Mouse (Mus musculus) myocyte (in vitro differentiated cells): ENCODE results near the gene Oxct2b. TPM values are rescaled to one million over a fixed set of nuclear protein-coding genes. Genes with fewer than 3 reads are reported as not detected.
"Not testable (repeated sequence)": the region's sequence is repeated elsewhere in the genome, so short reads cannot be mapped to it uniquely, and the experiment has no call there.

Experiments used
- H3K27me3 ChIP-seq: one replicate; pipeline ENCODE4 v1.6.1; 2011; ENCODE audit not compliant: control insufficient read depth, insufficient read depth, insufficient read length
- H3K36me3 ChIP-seq: one replicate; pipeline ENCODE4 v1.6.1; 2011; ENCODE audit not compliant: control insufficient read depth, insufficient read depth
- H3K4me2 ChIP-seq: one replicate; pipeline ENCODE4 v1.6.1; 2011; ENCODE audit warnings: low read depth, control low read depth
- H3K4me3 ChIP-seq: one replicate; pipeline ENCODE4 v1.5.1; 2011; ENCODE audit warnings: mild to moderate bottlenecking, control low read depth, moderate library complexity
- H3K79me2 ChIP-seq: one replicate; pipeline ENCODE4 v1.6.1; 2011; ENCODE audit not compliant: control insufficient read depth, insufficient read depth
- H3ac ChIP-seq: one replicate; pipeline ENCODE4 v1.6.1; 2011; ENCODE audit not compliant: control insufficient read depth, insufficient read length
- CEBPB ChIP-seq: IDR thresholded peaks from 2 replicates; pipeline ENCODE4 v1.6.1; 2011; ENCODE audit warnings: mild to moderate bottlenecking, moderate library complexity; ENCODE audit not compliant: poor library complexity, insufficient read depth, severe bottlenecking
- E2F4 ChIP-seq: IDR thresholded peaks from one replicate; pipeline ENCODE4 v1.6.1; 2011; ENCODE audit warnings: mild to moderate bottlenecking, control low read depth, moderate library complexity; ENCODE audit not compliant: insufficient read depth
- MAX ChIP-seq: IDR thresholded peaks from one replicate; pipeline ENCODE4 v1.6.1; 2011; ENCODE audit warnings: low read depth, mild to moderate bottlenecking, control low read depth
- MYOD1 ChIP-seq, 3 experiments: IDR thresholded peaks; one replicate each; pipeline ENCODE4 v1.6.1; 2011; ENCODE audit warnings: control low read depth in 2 of 3, low read depth in 2 of 3, mild to moderate bottlenecking in 2 of 3, moderate library complexity in 1 of 3; ENCODE audit not compliant: insufficient read length in 2 of 3, control insufficient read depth in 1 of 3
- MYOG ChIP-seq, 3 experiments: IDR thresholded peaks; one replicate each; pipeline ENCODE4 v1.6.1; 2011; ENCODE audit warnings: control low read depth in 2 of 3, low read depth in 2 of 3, mild to moderate bottlenecking in 2 of 3; ENCODE audit not compliant: insufficient read length in 2 of 3, control insufficient read depth in 1 of 3, insufficient read depth in 1 of 3
- POLR2A ChIP-seq: IDR thresholded peaks from one replicate; pipeline ENCODE4 v1.6.1; 2011; ENCODE audit warnings: low read depth, mild to moderate bottlenecking, control low read depth, moderate library complexity; ENCODE audit not compliant: insufficient read length
- POLR2AphosphoS2 ChIP-seq: IDR thresholded peaks from one replicate; pipeline ENCODE4 v1.6.1; 2011; ENCODE audit warnings: low read depth, control low read depth; ENCODE audit not compliant: insufficient read length
- REST ChIP-seq: IDR thresholded peaks from one replicate; pipeline ENCODE4 v1.6.1; 2011; ENCODE audit warnings: mild to moderate bottlenecking, control low read depth, moderate library complexity; ENCODE audit not compliant: insufficient read depth, insufficient read length
- SRF ChIP-seq: IDR thresholded peaks from one replicate; pipeline ENCODE4 v1.6.1; 2011; ENCODE audit warnings: low read depth; ENCODE audit not compliant: control insufficient read depth, insufficient read length
- TCF12 ChIP-seq: IDR thresholded peaks from one replicate; pipeline ENCODE4 v1.6.1; 2011; ENCODE audit warnings: mild to moderate bottlenecking, control low read depth; ENCODE audit not compliant: poor library complexity, insufficient read depth, severe bottlenecking
- TCF3 ChIP-seq: IDR thresholded peaks from one replicate; pipeline ENCODE4 v1.6.1; 2011; ENCODE audit warnings: low read depth, control low read depth; ENCODE audit not compliant: insufficient read length
- USF1 ChIP-seq: IDR thresholded peaks from one replicate; pipeline ENCODE4 v1.6.1; 2011; ENCODE audit warnings: low read depth, mild to moderate bottlenecking, control low read depth, moderate library complexity
- polyA plus RNA-seq: library from polyadenylated mRNA; unstranded; fragments of >200 nt; fragmentation: generic; extraction: Trizol; gene quantifications from one replicate; pipeline ENCODE4 v1.2.1, GENCODE M21; 2012; ENCODE audit warnings: missing spikeins

The Oxct2b gene
- polyA plus RNA-seq, 1 experiment, result not detected

DNA sequence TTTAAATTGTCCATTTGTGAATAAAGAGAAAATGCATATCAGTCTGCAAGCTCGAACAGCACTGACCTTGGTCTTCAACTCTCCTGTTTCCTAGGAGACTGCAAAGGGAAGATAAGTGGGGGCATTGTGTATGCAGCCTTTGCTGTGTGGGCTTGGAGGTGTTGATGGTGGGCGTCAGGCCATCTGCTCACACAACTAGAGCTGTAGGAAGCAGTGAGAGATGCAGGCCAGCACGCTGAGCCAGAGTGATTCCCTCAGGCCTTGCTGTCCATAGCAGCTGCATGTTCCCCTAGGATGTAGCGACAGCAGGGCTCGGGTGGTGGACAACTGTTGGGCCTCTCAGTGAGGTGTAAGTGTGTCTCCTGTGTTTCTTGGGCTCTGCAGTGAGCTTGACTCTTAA lies 36.9 kb downstream of the Oxct2b start:
- no peak overlapping the region for H3K4me3 ChIP-seq
- peaks cover 18% of the 10 kb centered on the region for H3K27me3 ChIP-seq
- H3ac ChIP-seq, result no peak overlapping the region
- TF ChIP-seq POLR2A (no peak), TCF12 (no peak), SRF (no peak), REST (no peak), MYOG (IDR thresholded peaks at IDR 0.05; ENCODE audit: control insufficient read depth in 1 of 3, insufficient read depth in 1 of 3, insufficient read length in 2 of 3, low read depth in 2 of 3) (no peak), CEBPB (no peak), TCF3 (no peak), MAX (no peak)
- H3K79me2 ChIP-seq, result no peaks in the 10 kb centered on the region
- H3K4me2 ChIP-seq, result no peak overlapping the region
- H3K36me3 ChIP-seq, result no peaks in the 10 kb centered on the region

DNA sequence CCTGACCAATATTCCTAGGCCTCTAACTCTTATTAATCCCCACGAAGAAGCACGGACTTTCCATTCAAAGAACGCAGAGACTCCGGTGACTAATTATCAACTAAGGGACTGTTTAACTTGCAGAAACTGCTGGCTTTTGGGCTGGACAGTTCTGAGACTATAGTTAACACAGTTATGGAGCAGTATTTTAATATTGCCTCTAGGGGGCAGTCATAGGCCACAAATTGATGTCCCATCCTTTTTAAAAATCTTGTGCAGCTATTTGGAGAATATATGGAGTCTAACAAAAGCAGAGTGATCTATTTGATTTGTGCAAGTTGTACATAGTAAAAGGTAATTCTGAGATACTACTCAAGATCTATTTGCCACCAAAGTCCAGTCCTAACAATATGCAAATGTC lies 38.9 kb downstream of the Oxct2b start:
- no peaks in the 10 kb centered on the region for H3K79me2 ChIP-seq
- no peak overlapping the region for H3K4me2 ChIP-seq
- no peak for TF ChIP-seq MAX
- H3K4me3 ChIP-seq, result no peak overlapping the region
- H3K27me3 ChIP-seq, result peaks cover 12% of the 10 kb centered on the region
- H3ac ChIP-seq, result no peak overlapping the region
- no peaks in the 10 kb centered on the region for H3K36me3 ChIP-seq

DNA sequence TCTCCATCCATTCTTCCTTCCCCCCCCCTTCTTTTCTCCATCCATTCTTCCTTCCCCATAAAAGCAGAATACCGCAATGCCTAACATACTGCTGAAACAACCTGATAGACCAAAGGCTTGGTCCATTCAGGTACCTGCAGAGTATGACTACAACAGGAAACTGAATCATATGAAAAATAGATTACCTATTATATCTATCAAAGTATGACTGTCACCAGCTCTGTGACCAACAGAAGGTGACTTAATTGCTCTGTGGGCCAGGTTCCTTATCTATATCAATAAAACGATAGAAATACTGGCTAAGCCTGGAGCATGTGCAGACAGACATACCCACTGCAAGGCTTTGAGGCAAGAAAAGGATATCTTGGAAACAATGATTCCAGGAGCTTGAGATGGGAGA lies 39.4 kb downstream of the Oxct2b start:
- no peaks in the 10 kb centered on the region for H3K79me2 ChIP-seq
- H3ac ChIP-seq, result no peak overlapping the region
- H3K4me2 ChIP-seq, result no peak overlapping the region
- peaks cover 16% of the 10 kb centered on the region for H3K27me3 ChIP-seq
- no peak for TF ChIP-seq CEBPB
- no peak for TF ChIP-seq MYOD1 (IDR thresholded peaks at IDR 0.05; ENCODE audit: control insufficient read depth in 1 of 3, insufficient read length in 2 of 3, low read depth in 2 of 3)
- no peak for TF ChIP-seq POLR2A
- no peak for TF ChIP-seq REST
- no peak for TF ChIP-seq TCF12
- TF ChIP-seq E2F4, result no peak
- no peak for TF ChIP-seq MYOG (IDR thresholded peaks at IDR 0.05; ENCODE audit: control insufficient read depth in 1 of 3, insufficient read depth in 1 of 3, insufficient read length in 2 of 3, low read depth in 2 of 3)
- TF ChIP-seq SRF, result no peak
- TF ChIP-seq MAX, result no peak
- TF ChIP-seq POLR2AphosphoS2, result no peak
- no peak for TF ChIP-seq TCF3
- no peak for TF ChIP-seq USF1
- H3K36me3 ChIP-seq, result no peaks in the 10 kb centered on the region
- H3K4me3 ChIP-seq, result no peak overlapping the region

DNA sequence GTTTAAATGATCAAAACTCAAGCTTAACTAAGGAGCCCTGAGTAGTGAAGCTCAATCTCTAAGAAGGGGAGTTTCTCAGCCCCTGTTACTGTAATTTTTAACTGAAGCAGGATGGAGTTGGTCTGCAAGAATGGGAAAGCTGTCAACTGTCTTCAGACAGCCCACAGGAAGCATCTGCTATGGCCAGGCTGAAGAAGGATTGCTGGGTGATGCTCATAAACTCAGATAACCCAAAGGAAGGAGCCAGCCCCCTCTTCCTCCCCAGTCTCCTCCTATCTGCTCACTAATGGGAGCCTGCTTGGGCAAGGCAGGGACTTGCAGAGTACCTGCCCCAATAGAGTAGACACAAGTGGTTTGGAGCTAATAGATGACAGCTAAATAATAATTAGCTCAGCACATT lies 39.8 kb downstream of the Oxct2b start:
- no peak overlapping the region for H3ac ChIP-seq
- H3K36me3 ChIP-seq, result no peaks in the 10 kb centered on the region
- no peak overlapping the region for H3K4me2 ChIP-seq
- H3K79me2 ChIP-seq, result no peaks in the 10 kb centered on the region
- no peak overlapping the region for H3K4me3 ChIP-seq
- H3K27me3 ChIP-seq, result peaks cover 20% of the 10 kb centered on the region
- TF ChIP-seq POLR2AphosphoS2 (no peak), SRF (no peak), MAX (no peak), MYOG (IDR thresholded peaks at IDR 0.05; ENCODE audit: control insufficient read depth in 1 of 3, insufficient read depth in 1 of 3, insufficient read length in 2 of 3, low read depth in 2 of 3) (no peak), MYOD1 (IDR thresholded peaks at IDR 0.05; ENCODE audit: control insufficient read depth in 1 of 3, insufficient read length in 2 of 3, low read depth in 2 of 3) (no peak), E2F4 (no peak), TCF12 (no peak), CEBPB (no peak), REST (no peak), USF1 (no peak), TCF3 (no peak), POLR2A (no peak)

DNA sequence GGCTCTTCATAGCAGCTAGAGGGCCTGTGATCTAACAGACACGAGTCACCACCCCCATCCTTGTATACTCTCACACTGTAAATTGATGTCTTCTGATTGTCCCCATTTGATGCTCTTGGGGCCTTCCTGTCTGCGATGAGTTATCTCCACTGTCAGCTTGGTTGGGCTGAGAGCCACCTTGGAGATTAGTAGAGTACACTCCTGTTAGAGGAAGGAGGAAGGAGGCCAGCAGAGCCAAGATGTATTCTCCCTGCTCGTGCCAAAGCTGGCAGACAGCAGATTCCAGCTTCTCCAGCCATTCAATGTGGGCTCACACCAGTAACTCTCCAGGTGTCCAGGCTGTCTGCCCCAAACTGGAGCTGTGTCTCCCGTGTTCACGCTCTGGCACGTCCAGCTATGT lies 44.5 kb downstream of the Oxct2b start:
- Histone ChIP-seq H3K79me2 (no peaks in the 10 kb centered on the region), H3K4me2 (no peak overlapping the region), H3ac (no peak overlapping the region), H3K36me3 (no peaks in the 10 kb centered on the region), H3K27me3 (peaks cover 25% of the 10 kb centered on the region), H3K4me3 (no peak overlapping the region)
- TF ChIP-seq SRF (no peak), CEBPB (no peak), REST (no peak), MYOG (IDR thresholded peaks at IDR 0.05; ENCODE audit: control insufficient read depth in 1 of 3, insufficient read depth in 1 of 3, insufficient read length in 2 of 3, low read depth in 2 of 3) (no peak), TCF12 (no peak), TCF3 (no peak), E2F4 (no peak)

DNA sequence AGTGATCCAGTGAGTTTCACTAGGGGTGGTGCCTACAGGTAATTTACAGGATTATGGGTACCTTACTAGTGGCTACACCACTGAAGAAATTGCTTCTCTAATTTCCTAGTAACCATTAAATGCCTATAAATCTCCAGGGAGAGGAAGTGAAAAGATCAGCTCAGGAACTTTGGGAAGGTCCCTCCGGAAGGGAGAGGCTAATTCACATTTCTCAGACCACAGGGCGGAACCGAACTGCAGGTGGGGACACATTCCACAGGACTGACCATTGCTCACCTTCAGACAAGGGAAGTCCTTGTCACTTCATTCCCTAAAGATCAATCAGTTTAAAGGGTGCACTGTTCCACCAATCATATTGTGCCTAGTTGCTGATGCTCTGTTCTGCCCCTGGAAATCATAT lies 45.2 kb downstream of the Oxct2b start:
- not testable (repeated sequence) for H3ac ChIP-seq, H3K36me3 ChIP-seq, H3K4me3 ChIP-seq, H3K79me2 ChIP-seq, H3K4me2 ChIP-seq
- peaks cover 25% of the 10 kb centered on the region for H3K27me3 ChIP-seq
